Mouse (Mus musculus) liver, embryonic 14.5 days (tissue): Measurements from ENCODE around the gene Ap1s3.

Source experiments
- CTCF ChIP-seq: IDR thresholded peaks from 2 replicates; pipeline ENCODE4 v1.5.1; 2016; ENCODE audit warnings: antibody characterized with exemption, low read depth, control low read depth
- EP300 ChIP-seq: IDR thresholded peaks from 2 replicates; pipeline ENCODE4 v1.6.1; 2016; ENCODE audit warnings: antibody characterized with exemption, low read depth

DNA sequence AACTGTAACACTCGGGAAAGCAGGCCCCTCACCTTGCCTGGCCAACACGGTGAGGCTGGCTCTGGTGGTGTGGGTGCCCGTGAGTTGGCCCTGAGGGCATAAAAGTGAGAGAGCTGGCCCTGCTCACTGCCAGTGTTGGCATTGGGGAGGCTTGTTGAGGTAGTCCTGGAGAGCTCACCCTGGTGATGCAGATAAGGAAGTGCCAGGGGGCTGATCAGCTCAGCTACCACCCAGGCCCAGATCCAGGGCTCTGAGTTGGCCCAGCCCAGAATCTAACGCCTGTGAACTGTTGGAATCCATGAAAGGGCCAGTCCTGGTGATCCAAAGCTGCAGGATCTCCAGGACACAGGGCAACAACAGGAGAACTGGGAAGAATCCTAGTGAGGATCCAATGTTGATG lies 40.3 kb downstream of the Ap1s3 start:
- no peak for TF ChIP-seq CTCF
- no peak for TF ChIP-seq EP300
